Mouse (Mus musculus) stomach, adult 2 months (tissue): ENCODE results near the gene Gm5414. TPM values are rescaled to one million over a fixed set of nuclear protein-coding genes. Genes with fewer than 3 reads are reported as not detected.

ENCODE experiments used
- polyA plus RNA-seq: library from polyadenylated mRNA; depleted of rRNA; stranded (reverse); fragments of >200 nt; gene quantifications from 2 replicates; pipeline ENCODE4 v1.2.3, GENCODE M21; 2012; rRNA removed

The Gm5414 gene
- polyA plus RNA-seq: not detected in 2 replicates

GRCm38 (mm10) chr15:101627884-101628283 lies at the start of gene Gm5414:
TSS of gene Gm5414 (minus strand) at chr15:101628188.

GRCm38 (mm10) chr15:101647280-101647679 lies 19.3 kb upstream of the Gm5414 start, which contains the start of gene Gm5478:
TSS of gene Gm5478 (minus strand) at chr15:101647380.

Other genes with a start within 250 kb of the Gm5414 start
- 49.2 and 61.5 TPM in 2 replicates for gene Krt7, start 217.1 kb downstream of the Gm5414 start, polyA plus RNA-seq
- gene Krt87, start 189.4 kb downstream of the Gm5414 start, polyA plus RNA-seq: 0.04 and 0.14 TPM in 2 replicates
- gene Krt88, start 180.4 kb downstream of the Gm5414 start, polyA plus RNA-seq: not detected in 2 replicates
- gene Krt81, start 164.4 kb downstream of the Gm5414 start, polyA plus RNA-seq: not detected in 2 replicates
- 0.08 TPM in 1 of 2 replicates, not detected in the other for gene Krt86, start 154.7 kb downstream of the Gm5414 start, polyA plus RNA-seq
- 0.15 TPM in 1 of 2 replicates, not detected in the other for gene Krt83, start 136.7 kb downstream of the Gm5414 start, polyA plus RNA-seq
- not detected in 2 replicates for gene Gm49425, start 110.9 kb downstream of the Gm5414 start, polyA plus RNA-seq
- gene Krt84, start 95.4 kb downstream of the Gm5414 start, polyA plus RNA-seq: 0.26 and 0.28 TPM in 2 replicates
- gene Krt82, start 77.5 kb downstream of the Gm5414 start, polyA plus RNA-seq: not detected in 2 replicates
- gene Krt90, start 65.2 kb downstream of the Gm5414 start, polyA plus RNA-seq: 0.11 and 0.24 TPM in 2 replicates
- gene Krt75, start 54.3 kb downstream of the Gm5414 start, polyA plus RNA-seq: 0.73 and 0.98 TPM in 2 replicates
- not detected in 2 replicates for gene Gm5478, start 19.2 kb upstream of the Gm5414 start, polyA plus RNA-seq
- 22.6 and 22.8 TPM in 2 replicates for gene Krt6b, start 52.1 kb upstream of the Gm5414 start, polyA plus RNA-seq
- gene Krt6a, start 66.1 kb upstream of the Gm5414 start, polyA plus RNA-seq: 10.0 and 18.7 TPM in 2 replicates
- gene Krt5, start 84.7 kb upstream of the Gm5414 start, polyA plus RNA-seq: 106 and 147 TPM in 2 replicates
- not detected in 2 replicates for gene Krt71, start 114.9 kb upstream of the Gm5414 start, polyA plus RNA-seq
- gene Krt72, start 158.3 kb upstream of the Gm5414 start, polyA plus RNA-seq: not detected in 2 replicates
- not detected in 2 replicates for gene Krt73, start 174.2 kb upstream of the Gm5414 start, polyA plus RNA-seq
- gene Krt2, start 190.0 kb upstream of the Gm5414 start, polyA plus RNA-seq: not detected in 2 replicates
- gene Krt1, start 222.6 kb upstream of the Gm5414 start, polyA plus RNA-seq: 315 and 333 TPM in 2 replicates
- gene Krt77, start 241.5 kb upstream of the Gm5414 start, polyA plus RNA-seq: 0.04 and 0.05 TPM in 2 replicates